Mouse (Mus musculus): ENCODE data around the gene Jph4. TPM values are rescaled to one million over a fixed set of nuclear protein-coding genes. Genes with fewer than 3 reads are reported as not detected.

The Jph4 gene
- polyA plus RNA-seq, 1 experiment from 2014 or later = 2.8 TPM

DNA sequence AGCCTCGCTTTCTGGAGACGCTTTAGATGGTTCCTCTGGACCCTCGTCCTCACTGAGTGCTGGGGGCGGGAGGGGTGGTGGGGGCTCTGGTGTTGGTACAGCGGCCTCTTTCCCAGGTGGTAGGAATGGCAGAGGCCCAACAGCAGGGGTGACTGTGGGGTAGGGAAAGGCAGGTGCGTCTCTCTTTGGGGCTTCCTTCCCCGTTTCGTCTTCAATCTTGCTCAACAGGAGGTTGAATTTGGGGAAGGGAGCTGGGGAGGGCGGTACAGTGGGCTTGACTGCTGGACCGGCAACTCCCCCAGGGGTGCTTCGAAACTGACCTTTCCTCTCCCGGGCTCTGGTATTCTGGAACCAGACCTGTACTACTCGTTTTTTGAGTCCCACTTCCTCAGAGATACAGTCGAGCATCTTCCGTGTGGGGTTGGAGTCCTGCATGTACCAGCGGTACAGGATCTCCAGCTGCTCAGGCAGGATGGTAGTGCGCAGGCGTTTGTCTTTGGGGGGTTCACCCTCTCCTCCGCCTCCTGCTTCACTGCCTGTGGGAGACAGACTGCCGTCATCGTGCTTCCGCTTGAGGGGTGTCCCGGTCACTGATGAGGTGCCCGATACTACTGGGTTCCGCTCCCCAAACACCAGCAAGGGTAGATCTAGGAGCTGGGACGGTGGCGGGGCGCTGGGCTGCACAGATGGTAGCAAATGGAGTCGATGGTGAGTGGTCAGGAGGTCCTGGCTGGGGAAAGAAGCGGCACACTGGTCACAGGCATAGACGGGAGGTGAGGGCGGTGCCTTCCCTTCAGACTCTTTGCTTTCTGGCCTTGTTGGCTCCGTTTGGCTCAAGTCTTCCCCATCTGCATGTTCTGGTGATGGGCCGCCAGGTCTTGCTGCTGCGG lies 52.0 kb downstream of the Jph4 start:
- H3K4me2 ChIP-seq = no peak overlapping the region
- ATAC-seq (ENCODE audit: low FRiP score) (no peak), DNase-seq (ENCODE audit: low spot score, missing footprints) (no peak)
- H3K9me3 ChIP-seq (ENCODE audit: control insufficient read depth, low read length) = no peaks in the 10 kb centered on the region
- H3K36me3 ChIP-seq (ENCODE audit: control insufficient read depth, insufficient read depth, low read length) = peaks cover 11% of the 10 kb centered on the region
- 80% methylated on average over 35 of the region's 35 CpGs for WGBS
- H3K9ac ChIP-seq (ENCODE audit: low read length) = no peak overlapping the region
- no peak overlapping the region for H3K27ac ChIP-seq (ENCODE audit: low read depth, low read length)
- no peaks in the 10 kb centered on the region for H3K27me3 ChIP-seq (ENCODE audit: control insufficient read depth, insufficient read depth, low read length)
- H3K4me3 ChIP-seq (ENCODE audit: low read depth, low read length) = no peak overlapping the region
- peaks cover 14% of the 10 kb centered on the region for H3K4me1 ChIP-seq (ENCODE audit: control insufficient read depth, insufficient read depth, low read length)

DNA sequence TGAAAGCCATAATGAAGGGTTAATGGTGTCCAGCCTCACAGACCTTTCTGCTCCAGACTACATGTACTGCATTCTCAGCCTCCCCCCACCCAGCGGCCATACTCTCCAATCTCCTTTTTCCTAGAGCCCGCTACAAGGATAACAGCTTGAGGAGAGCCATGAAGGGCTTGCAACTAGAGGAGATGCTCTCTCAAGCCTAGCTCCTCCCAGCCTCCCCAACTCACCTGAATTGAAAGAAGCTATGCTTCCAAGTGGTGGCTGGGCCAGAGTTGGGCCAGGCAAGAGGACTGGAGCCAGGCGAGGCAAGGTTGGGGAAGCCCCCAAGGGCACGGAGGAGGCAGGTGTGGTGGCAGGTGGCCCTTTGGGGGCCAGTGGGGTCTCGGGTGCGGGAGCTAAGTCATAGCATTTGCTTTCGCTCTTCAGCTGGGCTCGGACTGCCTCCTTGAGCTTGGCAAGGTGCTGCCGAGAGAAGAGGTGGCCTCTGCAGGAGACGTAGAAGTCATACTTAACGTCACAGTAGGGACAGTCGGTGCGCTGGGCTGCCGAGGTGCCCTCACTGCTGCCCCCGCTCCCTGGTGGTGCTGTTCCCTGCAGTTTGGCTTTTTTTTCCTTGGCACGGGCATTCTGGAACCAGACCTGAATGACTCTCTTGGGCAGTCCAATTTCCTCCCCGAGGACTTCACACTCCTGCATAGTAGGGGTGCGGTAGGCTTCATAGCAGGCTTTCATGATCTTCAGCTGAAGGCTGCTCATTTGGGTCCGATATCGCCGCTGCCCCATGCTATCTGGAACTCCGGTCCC lies 53.0 kb downstream of the Jph4 start:
- Histone ChIP-seq H3K9me3 (ENCODE audit: control insufficient read depth, low read length) (no peaks in the 10 kb centered on the region), H3K36me3 (ENCODE audit: control insufficient read depth, insufficient read depth, low read length) (peaks cover 11% of the 10 kb centered on the region), H3K4me2 (no peak overlapping the region), H3K27me3 (ENCODE audit: control insufficient read depth, insufficient read depth, low read length) (no peaks in the 10 kb centered on the region), H3K4me1 (ENCODE audit: control insufficient read depth, insufficient read depth, low read length) (peaks cover 16% of the 10 kb centered on the region), H3K4me3 (ENCODE audit: low read depth, low read length) (no peak overlapping the region), H3K9ac (ENCODE audit: low read length) (no peak overlapping the region), H3K27ac (ENCODE audit: low read depth, low read length) (no peak overlapping the region)
- 88% methylated on average over 22 of the region's 22 CpGs for WGBS
- ATAC-seq (ENCODE audit: low FRiP score) (no peak), DNase-seq (ENCODE audit: low spot score, missing footprints) (no peak)

DNA sequence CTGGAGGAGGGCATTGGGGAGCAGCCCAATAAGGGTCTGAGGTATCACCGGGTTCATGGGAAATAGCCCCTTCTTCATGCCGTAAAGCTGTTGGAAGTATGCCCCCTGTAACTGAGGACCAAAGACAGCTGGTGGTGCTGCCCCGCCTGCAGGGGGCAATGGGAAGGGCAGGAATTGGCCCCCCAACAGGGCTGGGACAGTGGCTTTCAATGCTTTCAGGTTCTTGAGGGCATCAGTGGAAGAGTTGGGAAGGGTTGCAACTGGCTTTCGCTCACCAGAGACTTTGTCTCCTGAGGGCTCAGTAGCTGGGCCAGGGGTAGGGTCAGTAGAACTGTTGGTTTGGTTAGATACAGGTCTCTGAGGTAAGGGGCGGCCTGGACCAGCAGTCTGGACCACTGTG lies 53.6 kb downstream of the Jph4 start:
- H3K27ac ChIP-seq (ENCODE audit: low read depth, low read length) = no peak overlapping the region
- ATAC-seq (ENCODE audit: low FRiP score) = no peak
- no peak overlapping the region for H3K9ac ChIP-seq (ENCODE audit: low read length)

DNA sequence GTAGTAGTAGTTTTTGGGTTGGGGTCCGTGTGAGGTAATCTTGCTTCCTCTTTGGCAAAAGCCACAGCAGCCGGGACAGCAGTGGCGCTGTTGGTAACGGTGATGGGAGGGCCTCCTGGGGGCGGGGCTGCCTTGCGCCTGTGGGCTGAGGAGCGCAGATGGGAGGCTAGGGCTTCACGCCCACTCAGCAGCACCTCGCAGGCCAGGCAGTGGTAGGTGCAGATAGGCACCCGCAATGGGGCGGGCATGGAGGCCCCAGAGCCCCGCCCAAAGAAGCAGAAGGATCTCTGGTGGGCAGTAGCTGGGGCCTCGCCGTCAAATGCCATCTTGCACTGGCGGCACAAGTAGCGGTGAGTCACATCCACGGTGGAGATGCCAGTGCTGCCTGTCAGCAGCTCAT lies 54.1 kb downstream of the Jph4 start:
- 34% methylated on average over 17 of the region's 17 CpGs for WGBS
- no peak overlapping the region for H3K4me3 ChIP-seq (ENCODE audit: low read depth, low read length)

More for the DNA sequence above, 53.6 kb downstream of the Jph4 start:
- H3K36me3 ChIP-seq (ENCODE audit: control insufficient read depth, insufficient read depth, low read length) = peaks cover 11% of the 10 kb centered on the region
- H3K4me2 ChIP-seq = no peak overlapping the region
- H3K4me1 ChIP-seq (ENCODE audit: control insufficient read depth, insufficient read depth, low read length) = peaks cover 16% of the 10 kb centered on the region
- no peak overlapping the region for H3K4me3 ChIP-seq (ENCODE audit: low read depth, low read length)
- no peak for DNase-seq (ENCODE audit: low spot score, missing footprints)
- H3K27me3 ChIP-seq (ENCODE audit: control insufficient read depth, insufficient read depth, low read length) = no peaks in the 10 kb centered on the region
- H3K9me3 ChIP-seq (ENCODE audit: control insufficient read depth, low read length) = no peaks in the 10 kb centered on the region
- 89% methylated on average over 5 of the region's 5 CpGs for WGBS

DNA sequence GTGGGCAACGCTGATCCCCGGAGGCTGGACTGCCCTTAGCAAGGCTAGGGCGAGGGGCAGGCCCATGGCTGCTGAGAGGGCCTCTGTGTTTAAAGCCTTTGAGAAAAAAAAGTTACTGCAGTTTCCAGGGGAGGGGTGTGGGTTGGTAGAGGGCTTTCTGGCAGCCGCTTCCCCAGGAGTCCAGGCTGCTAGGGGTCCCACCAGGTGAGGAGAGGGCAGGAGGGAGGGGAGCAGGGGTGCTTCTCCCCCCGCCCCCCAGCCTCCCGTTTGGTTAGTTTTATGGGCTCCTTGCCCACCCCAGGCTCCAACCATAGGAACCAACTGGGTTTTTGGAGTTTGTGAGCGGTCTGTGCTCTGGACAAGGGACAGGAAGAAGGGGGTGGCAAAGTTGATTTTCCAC lies 54.9 kb downstream of the Jph4 start:
- Histone ChIP-seq H3K36me3 (ENCODE audit: control insufficient read depth, insufficient read depth, low read length) (peaks cover 7% of the 10 kb centered on the region), H3K27me3 (ENCODE audit: control insufficient read depth, insufficient read depth, low read length) (no peaks in the 10 kb centered on the region), H3K9me3 (ENCODE audit: control insufficient read depth, low read length) (no peaks in the 10 kb centered on the region), H3K4me3 (ENCODE audit: low read depth, low read length) (no peak overlapping the region), H3K4me1 (ENCODE audit: control insufficient read depth, insufficient read depth, low read length) (peaks cover 16% of the 10 kb centered on the region), H3K9ac (ENCODE audit: low read length) (no peak overlapping the region), H3K4me2 (no peak overlapping the region), H3K27ac (ENCODE audit: low read depth, low read length) (no peak overlapping the region)
- 39% methylated on average over 7 of the region's 7 CpGs for WGBS
- DNase-seq (ENCODE audit: low spot score, missing footprints) = no peak
- no peak for ATAC-seq (ENCODE audit: low FRiP score)

More for the DNA sequence above, 54.1 kb downstream of the Jph4 start:
- no peaks in the 10 kb centered on the region for H3K27me3 ChIP-seq (ENCODE audit: control insufficient read depth, insufficient read depth, low read length)
- H3K27ac ChIP-seq (ENCODE audit: low read depth, low read length) = no peak overlapping the region
- peaks cover 16% of the 10 kb centered on the region for H3K4me1 ChIP-seq (ENCODE audit: control insufficient read depth, insufficient read depth, low read length)
- no peak overlapping the region for H3K4me2 ChIP-seq
- no peak overlapping the region for H3K9ac ChIP-seq (ENCODE audit: low read length)
- peak; percentile 68 for ATAC-seq (ENCODE audit: low FRiP score)
- peaks cover 7% of the 10 kb centered on the region for H3K36me3 ChIP-seq (ENCODE audit: control insufficient read depth, insufficient read depth, low read length)
- DNase-seq (ENCODE audit: low spot score, missing footprints) = no peak
- H3K9me3 ChIP-seq (ENCODE audit: control insufficient read depth, low read length) = no peaks in the 10 kb centered on the region

DNA sequence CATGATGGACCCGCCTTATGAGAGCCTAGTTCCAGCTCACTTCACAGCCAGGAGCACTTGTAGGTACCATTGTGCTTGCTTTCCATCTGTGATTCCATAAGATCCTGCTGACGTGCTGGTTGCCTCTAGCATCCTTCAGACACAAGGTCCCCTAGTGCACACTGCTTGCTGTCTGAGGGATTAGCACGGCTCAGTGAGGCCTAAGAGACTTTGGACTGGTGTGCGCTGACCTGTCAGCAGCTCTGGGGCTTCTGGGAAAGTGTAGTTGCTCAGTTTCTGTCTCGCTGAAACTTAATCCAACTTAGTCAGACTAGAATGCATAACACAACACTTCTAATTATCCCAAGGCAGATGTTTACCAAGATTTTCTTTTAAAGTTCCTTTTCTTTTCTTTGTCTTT lies 56.8 kb downstream of the Jph4 start:
- peaks cover 16% of the 10 kb centered on the region for H3K4me1 ChIP-seq (ENCODE audit: control insufficient read depth, insufficient read depth, low read length)
- H3K36me3 ChIP-seq (ENCODE audit: control insufficient read depth, insufficient read depth, low read length) = peaks cover 3% of the 10 kb centered on the region
- peak; percentile 45; the same call in 1 of the 2 replicates for ATAC-seq (ENCODE audit: low FRiP score)
- peak overlapping the region; percentile 22; the same call in 1 of the 2 replicates for H3K27ac ChIP-seq (ENCODE audit: low read depth, low read length)
- no peak overlapping the region for H3K9ac ChIP-seq (ENCODE audit: low read length)
- H3K9me3 ChIP-seq (ENCODE audit: control insufficient read depth, low read length) = no peaks in the 10 kb centered on the region
- no peak overlapping the region for H3K4me3 ChIP-seq (ENCODE audit: low read depth, low read length)
- no peaks in the 10 kb centered on the region for H3K27me3 ChIP-seq (ENCODE audit: control insufficient read depth, insufficient read depth, low read length)
- 31% methylated on average over 5 of the region's 5 CpGs for WGBS
- DNase-seq (ENCODE audit: low spot score, missing footprints) = no peak
- no peak overlapping the region for H3K4me2 ChIP-seq

DNA sequence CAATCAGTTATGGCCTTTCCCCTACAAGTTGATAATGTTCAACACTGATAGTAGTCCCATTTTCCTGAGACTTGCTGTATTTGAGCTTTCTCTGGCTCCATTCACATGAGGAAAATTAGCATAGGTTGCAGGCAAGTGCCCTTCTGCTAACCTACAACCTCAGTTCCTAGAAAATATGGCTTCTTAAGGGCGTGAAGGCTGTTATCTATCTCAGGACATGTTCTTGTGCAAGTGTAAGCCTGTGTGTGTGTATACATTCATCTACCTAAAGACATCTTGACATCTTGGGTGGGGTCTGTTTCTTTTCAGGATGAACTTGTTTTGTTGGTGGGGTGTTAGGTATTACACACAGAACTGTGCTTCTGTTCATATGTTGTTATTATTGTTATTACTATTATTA lies 57.7 kb downstream of the Jph4 start:
- no peak for ATAC-seq (ENCODE audit: low FRiP score)
- no peak for DNase-seq (ENCODE audit: low spot score, missing footprints)
- Histone ChIP-seq H3K4me3 (ENCODE audit: low read depth, low read length) (no peak overlapping the region), H3K9ac (ENCODE audit: low read length) (no peak overlapping the region), H3K4me2 (no peak overlapping the region), H3K9me3 (ENCODE audit: control insufficient read depth, low read length) (no peaks in the 10 kb centered on the region), H3K36me3 (ENCODE audit: control insufficient read depth, insufficient read depth, low read length) (peaks cover under 1% of the 10 kb centered on the region), H3K27me3 (ENCODE audit: control insufficient read depth, insufficient read depth, low read length) (no peaks in the 10 kb centered on the region), H3K4me1 (ENCODE audit: control insufficient read depth, insufficient read depth, low read length) (peaks cover 16% of the 10 kb centered on the region), H3K27ac (ENCODE audit: low read depth, low read length) (no peak overlapping the region)
- 84% methylated on average over 1 of the region's 1 CpGs for WGBS

Measured in midbrain, embryonic 11.5 days (tissue).